8 mouse cellular contexts compared by ENCODE assay signal in genomic region chr4:131920141-131920594, GRCm38 (mm10). TPM values are rescaled to one million over a fixed set of nuclear protein-coding genes. Genes with fewer than 3 reads are reported as not detected.
DNase-seq lines count a peak whose midpoint lies in the region; ATAC-seq lines count a peak whose summit lies in the region.

No protein-coding gene starts in this region.

- H3K4me2 ChIP-seq in heart, embryonic 11.5 days: peak overlapping the region; percentile 86

- peak overlapping the region; percentile 91 for H3K9ac ChIP-seq in heart, embryonic 11.5 days (ENCODE audit: low read depth, low read length)

- H3K4me3 ChIP-seq in heart, embryonic 11.5 days (ENCODE audit: low read depth, low read length): peak overlapping the region; percentile 71

- H3K4me1 ChIP-seq in heart, embryonic 11.5 days (ENCODE audit: control insufficient read depth, insufficient read depth, low read length): peaks cover 66% of the 10 kb centered on the region

- WGBS in heart, embryonic 11.5 days (ENCODE audit: insufficient replicate concordance): 2% methylated on average over 36 of the region's 51 CpGs

- no peaks in the 10 kb centered on the region for H3K9me3 ChIP-seq in heart, embryonic 11.5 days (replicated peaks; ENCODE audit: control insufficient read depth, low read length)

- peaks cover 2% of the 10 kb centered on the region; the same call in 1 of the 2 replicates for H3K36me3 ChIP-seq in heart, embryonic 11.5 days (ENCODE audit: control insufficient read depth, insufficient read depth, low read length)

- peaks cover 24% of the 10 kb centered on the region for H3K27me3 ChIP-seq in heart, embryonic 11.5 days (ENCODE audit: control insufficient read depth, insufficient read depth, low read length)

- no peak for ATAC-seq in heart, embryonic 11.5 days (replicated peaks; ENCODE audit: insufficient number of reproducible peaks, low FRiP score, low TSS enrichment)
- ATAC-seq in megakaryocyte, adult 5-6 weeks (ENCODE audit: poor library complexity, severe bottlenecking): no peak

- peak overlapping the region; percentile 89 for H3K27ac ChIP-seq in heart, embryonic 11.5 days (ENCODE audit: low read depth, low read length)

- peak; percentile 51 for DNase-seq in Muller cell, postnatal 12 days (ENCODE audit: inconsistent ontology term)
- peak; percentile 62 for DNase-seq in embryo, embryonic 10 days (ENCODE audit: low spot score)
- DNase-seq in kidney, postnatal 10 days: peak; percentile 86
- peak; percentile 49 for DNase-seq in mesoderm, embryonic 11.5 days (ENCODE audit: low read depth, low spot score)
- no peak for DNase-seq in natural killer cell, adult 2 months (ENCODE audit: low spot score in 2 of 2)
- no peak for DNase-seq in cerebellum, adult 18-20 months

RNA-seq across cellular contexts. Expression of gene Tmem200b, which starts 1.4 kb away (rescaled TPM):
- 3.3 and 4.1 TPM in 2 replicates for polyA plus RNA-seq in heart, embryonic 11.5 days (2014; fragmentation: Nextera tagmentation; extraction: Ambion mirVana)
- total RNA-seq in megakaryocyte, adult 5-6 weeks (2015): not detected in 2 replicates
- total RNA-seq in megakaryocyte, adult 5-6 weeks (2017): not detected in 2 replicates

RNA-seq across cellular contexts. Expression of gene Srsf4, which starts 46.8 kb away (rescaled TPM):
- polyA plus RNA-seq in heart, embryonic 11.5 days (2014; fragmentation: Nextera tagmentation; extraction: Ambion mirVana): 67.9 and 76.7 TPM in 2 replicates
- total RNA-seq in megakaryocyte, adult 5-6 weeks (2015): 39.0 and 39.7 TPM in 2 replicates
- 44.5 and 61.2 TPM in 2 replicates for total RNA-seq in megakaryocyte, adult 5-6 weeks (2017)

Comparison
In these comparisons a context has a peak if more than half of its experiments do, and no peak if none do; other contexts are left out.
1. DNase-seq: peak in Muller cell, postnatal 12 days (single experiment), embryo, embryonic 10 days (single experiment), kidney, postnatal 10 days (single experiment) and mesoderm, embryonic 11.5 days (single experiment); none in natural killer cell, adult 2 months (0 of 2) and cerebellum, adult 18-20 months (0 of 2).